Mouse (Mus musculus): Measurements from ENCODE around the gene Gys1.

- no peak for TF ChIP-seq USF1 (IDR thresholded peaks at IDR 0.05; ENCODE audit: low read depth, low read length)
- TF ChIP-seq MEF2A (IDR thresholded peaks at IDR 0.05; ENCODE audit: borderline replicate concordance, low read depth, low read length): no peak
- no peak for TF ChIP-seq MAX (IDR thresholded peaks at IDR 0.05; ENCODE audit: low read length)
- no peak for TF ChIP-seq CTCF (conservative IDR thresholded peaks at IDR 0.05 in 1 of 2, IDR thresholded peaks at IDR 0.05 in 1 of 2; ENCODE audit: low read depth in 2 of 2, low read length in 2 of 2)
- TF ChIP-seq MAFK (IDR thresholded peaks at IDR 0.05; ENCODE audit: insufficient replicate concordance, low read length): no peak
Measured at GRCm38 (mm10) chr7:45409497-45410163, 25.0 kb upstream of the Gys1 start.

Measured in CH12.LX (cell line).